Mouse (Mus musculus) lung, embryonic 14.5 days (tissue): ENCODE measurements around the gene Gm42791. TPM values are rescaled to one million over a fixed set of nuclear protein-coding genes. Genes with fewer than 3 reads are reported as not detected.

Experiments
- ATAC-seq: fragments of 200-750 bp; cut with Nextera tagmentation; 2 replicates; pipeline ENCODE4 v1.8.0; 2017; ENCODE audit warnings: mild to moderate bottlenecking, moderate TSS enrichment, moderate library complexity; ENCODE audit not compliant: insufficient read depth
- DNase-seq: peaks from one replicate; pipeline ENCODE4 v3.0.0-alpha.2; 2015
- H3K27ac ChIP-seq: fragments of 300-500 bp; sonication (generic); 2 replicates; pipeline ENCODE4 v1.5.1; 2014; ENCODE audit warnings: low read depth, mild to moderate bottlenecking, moderate library complexity
- H3K27me3 ChIP-seq: fragments of 300-500 bp; sonication (generic); 2 replicates; pipeline ENCODE4 v1.6.1; 2014; ENCODE audit warnings: low read length, control low read depth; ENCODE audit not compliant: insufficient read depth
- H3K36me3 ChIP-seq: fragments of 300-500 bp; sonication (generic); 2 replicates; pipeline ENCODE4 v1.6.1; 2014; ENCODE audit warnings: control low read depth; ENCODE audit not compliant: insufficient read depth
- H3K4me1 ChIP-seq: fragments of 300-500 bp; sonication (generic); 2 replicates; pipeline ENCODE4 v1.6.1; 2014; ENCODE audit warnings: antibody characterized with exemption, control low read depth; ENCODE audit not compliant: insufficient read depth
- H3K4me2 ChIP-seq: fragments of 300-500 bp; sonication (generic); 2 replicates; pipeline ENCODE4 v1.6.1; 2014; ENCODE audit warnings: mild to moderate bottlenecking
- H3K4me3 ChIP-seq: fragments of 300-500 bp; sonication (generic); 2 replicates; pipeline ENCODE4 v1.5.1; 2014; ENCODE audit warnings: low read depth, low read length
- H3K9ac ChIP-seq: fragments of 300-500 bp; sonication (generic); 2 replicates; pipeline ENCODE4 v1.6.1; 2014
- H3K9me3 ChIP-seq: fragments of 300-500 bp; sonication (generic); 2 replicates; pipeline ENCODE4 v1.6.1; 2016; ENCODE audit warnings: low read depth, low read length, control low read depth
- CTCF ChIP-seq: IDR thresholded peaks from 2 replicates; pipeline ENCODE4 v1.5.1; 2016; ENCODE audit warnings: antibody characterized with exemption, low read depth
- WGBS: fragments of 180-500 bp; shearing (Covaris S2); extraction: QIAGEN DNeasy Blood & Tissue Kit; methylation state at CpG from one replicate; pipeline ENCODE4 v1.1.7; 2014; 5-methylcytosine and 5-hydroxymethylcytosine counted together
- polyA plus RNA-seq: library from polyadenylated mRNA; unstranded; fragments of >200 nt; fragmentation: Nextera tagmentation; extraction: Ambion mirVana; gene quantifications from 2 replicates; pipeline ENCODE4 v1.2.1, GENCODE M21; 2014

The Gm42791 gene
- polyA plus RNA-seq, 1 experiment from 2014 or later: 0.58 TPM

GRCm38 (mm10) chr5:148890237-148890636 lies 104.7 kb downstream of the Gm42791 start:
- Histone ChIP-seq H3K36me3 (peaks cover 48% of the 10 kb centered on the region), H3K27me3 (no peaks in the 10 kb centered on the region), H3K9me3 (no peaks in the 10 kb centered on the region), H3K9ac (no peak overlapping the region), H3K4me2 (no peak overlapping the region), H3K4me3 (no peak overlapping the region), H3K4me1 (no peaks in the 10 kb centered on the region; the same call in 1 of the 2 replicates), H3K27ac (no peak overlapping the region)
- DNase-seq (no peak), ATAC-seq (no peak)
- 96% methylated on average over 4 of the region's 4 CpGs for WGBS
- no peak for TF ChIP-seq CTCF

- no peak for ATAC-seq
- peaks cover 36% of the 10 kb centered on the region for H3K36me3 ChIP-seq
- WGBS: 87% methylated on average over 6 of the region's 6 CpGs
- DNase-seq: no peak
- no peaks in the 10 kb centered on the region; the same call in 1 of the 2 replicates for H3K4me1 ChIP-seq
- no peak overlapping the region for H3K27ac ChIP-seq
- no peak for TF ChIP-seq CTCF
- no peaks in the 10 kb centered on the region for H3K9me3 ChIP-seq
- no peak overlapping the region for H3K4me2 ChIP-seq
- H3K27me3 ChIP-seq: no peaks in the 10 kb centered on the region
- no peak overlapping the region for H3K9ac ChIP-seq
- H3K4me3 ChIP-seq: no peak overlapping the region
Observed at GRCm38 (mm10) chr5:148888032-148888431, 106.9 kb downstream of the Gm42791 start.

- H3K27me3 ChIP-seq: no peaks in the 10 kb centered on the region
- TF ChIP-seq CTCF: no peak
- 34% methylated on average over 22 of the region's 22 CpGs for WGBS
- no peak overlapping the region; the same call in 1 of the 2 replicates for H3K27ac ChIP-seq
- H3K4me1 ChIP-seq: no peaks in the 10 kb centered on the region; the same call in 1 of the 2 replicates
- no peak overlapping the region for H3K9ac ChIP-seq
- ATAC-seq: peak; percentile 98
- peaks cover 16% of the 10 kb centered on the region; the same call in 1 of the 2 replicates for H3K36me3 ChIP-seq
- DNase-seq: peak; percentile 90
- peak overlapping the region; percentile 50 for H3K4me2 ChIP-seq
- H3K9me3 ChIP-seq: no peaks in the 10 kb centered on the region
- no peak overlapping the region for H3K4me3 ChIP-seq
Observed at GRCm38 (mm10) chr5:148885821-148886609, 108.9 kb downstream of the Gm42791 start.

- Histone ChIP-seq H3K4me2 (no peak overlapping the region), H3K27ac (no peak overlapping the region), H3K4me1 (no peaks in the 10 kb centered on the region; the same call in 1 of the 2 replicates), H3K9ac (no peak overlapping the region), H3K36me3 (peaks cover 16% of the 10 kb centered on the region; the same call in 1 of the 2 replicates), H3K4me3 (no peak overlapping the region), H3K27me3 (no peaks in the 10 kb centered on the region), H3K9me3 (no peaks in the 10 kb centered on the region)
- TF ChIP-seq CTCF: no peak
- 83% methylated on average over 8 of the region's 8 CpGs for WGBS
- ATAC-seq (no peak), DNase-seq (no peak)
Observed at GRCm38 (mm10) chr5:148883671-148884070, 111.3 kb downstream of the Gm42791 start.

- H3K36me3 ChIP-seq: peaks cover 38% of the 10 kb centered on the region
- peak; percentile 56 for TF ChIP-seq CTCF
- no peak overlapping the region for H3K4me3 ChIP-seq
- H3K27ac ChIP-seq: no peak overlapping the region
- H3K4me2 ChIP-seq: no peak overlapping the region
- ATAC-seq (no peak), DNase-seq (no peak)
- WGBS: 89% methylated on average over 6 of the region's 6 CpGs
- H3K9ac ChIP-seq: no peak overlapping the region
- H3K4me1 ChIP-seq: no peaks in the 10 kb centered on the region
- H3K9me3 ChIP-seq: no peaks in the 10 kb centered on the region
- H3K27me3 ChIP-seq: no peaks in the 10 kb centered on the region
Observed at GRCm38 (mm10) chr5:148879218-148879617, 115.7 kb downstream of the Gm42791 start.

- H3K27ac ChIP-seq: peak overlapping the region; percentile 49; the same call in 1 of the 2 replicates
- TF ChIP-seq CTCF: no peak
- H3K4me2 ChIP-seq: no peak overlapping the region
- H3K36me3 ChIP-seq: peaks cover 26% of the 10 kb centered on the region
- no peaks in the 10 kb centered on the region for H3K4me1 ChIP-seq
- no peak overlapping the region for H3K4me3 ChIP-seq
- ATAC-seq (peak; percentile 71), DNase-seq (peak; percentile 63)
- no peaks in the 10 kb centered on the region for H3K27me3 ChIP-seq
- WGBS: 55% methylated on average over 8 of the region's 8 CpGs
- H3K9me3 ChIP-seq: no peaks in the 10 kb centered on the region
- H3K9ac ChIP-seq: no peak overlapping the region
Observed at GRCm38 (mm10) chr5:148873116-148873515, 121.8 kb downstream of the Gm42791 start.

GRCm38 (mm10) chr5:148869583-148869982 lies 125.4 kb downstream of the Gm42791 start:
- Histone ChIP-seq H3K4me2 (no peak overlapping the region), H3K27ac (no peak overlapping the region), H3K27me3 (no peaks in the 10 kb centered on the region), H3K9me3 (no peaks in the 10 kb centered on the region), H3K9ac (no peak overlapping the region), H3K36me3 (peaks cover 6% of the 10 kb centered on the region; the same call in 1 of the 2 replicates), H3K4me3 (no peak overlapping the region), H3K4me1 (0 out of 2 replicates have a peak, but pooled peaks cover 5% of the 10 kb centered on the region)
- ATAC-seq (no peak), DNase-seq (no peak)
- 49% methylated on average over 3 of the region's 3 CpGs for WGBS
- no peak for TF ChIP-seq CTCF
